Mouse (Mus musculus) frontal cortex, adult (tissue): Measurements from ENCODE around the gene Ceacam15.
"Not testable (repeated sequence)": the region's sequence is repeated elsewhere in the genome, so short reads cannot be mapped to it uniquely, and the experiment has no call there.

Experiments used
- ATAC-seq: cut with Nextera tagmentation; 2 replicates; pipeline ENCODE4 v1.9.2; 2017; ENCODE audit warnings: mild to moderate bottlenecking, moderate library complexity, mixed read lengths; ENCODE audit not compliant: low TSS enrichment

Gene Ceacam15

DNA sequence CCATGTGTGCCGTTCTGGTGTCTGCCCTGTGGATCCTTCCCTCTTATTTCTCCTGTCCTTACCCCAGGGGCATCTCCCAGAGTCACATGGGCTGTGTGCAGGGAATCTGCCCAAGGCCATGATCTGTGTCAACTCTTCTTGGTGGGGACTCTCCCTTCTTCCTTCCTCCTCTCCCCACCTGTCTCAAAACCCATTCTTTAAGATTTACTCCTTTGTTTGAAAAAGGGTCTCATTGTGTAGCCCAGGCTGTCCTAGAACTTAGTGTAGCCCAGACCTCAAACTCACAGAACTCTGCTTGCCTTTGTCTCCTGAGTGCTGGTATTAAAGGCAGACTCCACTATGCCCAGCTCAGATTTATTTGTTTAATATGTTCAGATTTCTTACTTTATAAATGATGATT lies at the start of gene Ceacam15:
Gene Ceacam15 (minus strand): TSS at position 101 of the 400 bp plus-strand sequence.
- ATAC-seq: no peak

DNA sequence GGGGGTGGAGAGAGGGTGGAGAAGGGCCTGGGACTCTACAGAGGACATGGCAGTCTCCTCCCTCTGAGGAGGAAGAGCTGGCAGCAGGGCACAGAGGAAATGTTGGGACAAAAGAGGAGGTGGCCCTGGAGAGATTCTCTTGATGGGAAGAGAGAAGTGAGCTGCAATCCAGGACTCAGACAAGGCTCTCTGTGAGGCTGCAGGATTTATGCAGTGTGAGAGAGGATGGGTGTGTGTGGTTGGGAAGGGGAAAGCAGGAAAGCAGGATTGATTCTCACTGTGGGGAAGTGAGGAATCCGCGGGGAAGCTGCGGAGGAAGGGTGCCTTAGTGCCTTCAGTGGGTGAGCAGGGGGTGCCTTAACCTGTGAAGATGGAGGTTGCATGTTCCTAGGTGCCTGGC lies 47.0 kb upstream of the Ceacam15 start:
- peak; percentile 95 for ATAC-seq

DNA sequence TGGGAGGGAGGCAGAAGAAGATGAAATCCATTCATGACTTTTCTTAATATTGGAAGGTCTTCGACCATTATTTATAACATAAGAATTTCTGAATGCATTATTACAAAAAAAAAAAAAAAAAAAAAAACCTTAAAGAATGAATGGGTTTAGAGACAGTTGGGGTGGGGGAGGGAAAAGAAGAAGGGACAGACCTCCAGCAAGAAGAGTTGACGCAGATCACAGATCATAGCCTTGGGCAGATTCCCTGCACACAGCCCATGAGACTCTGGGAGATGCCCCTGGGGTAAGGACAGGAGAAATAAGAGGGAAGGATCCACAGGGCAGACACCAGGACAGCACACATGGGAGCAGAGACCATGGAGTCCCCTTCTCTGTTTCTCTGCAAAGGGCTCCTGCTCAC lies 46.1 kb upstream of the Ceacam15 start, which contains the start of gene Ceacam9:
Gene Ceacam9 (plus strand): TSS at position 301 of the 400 bp plus-strand sequence.
- ATAC-seq: no peak

DNA sequence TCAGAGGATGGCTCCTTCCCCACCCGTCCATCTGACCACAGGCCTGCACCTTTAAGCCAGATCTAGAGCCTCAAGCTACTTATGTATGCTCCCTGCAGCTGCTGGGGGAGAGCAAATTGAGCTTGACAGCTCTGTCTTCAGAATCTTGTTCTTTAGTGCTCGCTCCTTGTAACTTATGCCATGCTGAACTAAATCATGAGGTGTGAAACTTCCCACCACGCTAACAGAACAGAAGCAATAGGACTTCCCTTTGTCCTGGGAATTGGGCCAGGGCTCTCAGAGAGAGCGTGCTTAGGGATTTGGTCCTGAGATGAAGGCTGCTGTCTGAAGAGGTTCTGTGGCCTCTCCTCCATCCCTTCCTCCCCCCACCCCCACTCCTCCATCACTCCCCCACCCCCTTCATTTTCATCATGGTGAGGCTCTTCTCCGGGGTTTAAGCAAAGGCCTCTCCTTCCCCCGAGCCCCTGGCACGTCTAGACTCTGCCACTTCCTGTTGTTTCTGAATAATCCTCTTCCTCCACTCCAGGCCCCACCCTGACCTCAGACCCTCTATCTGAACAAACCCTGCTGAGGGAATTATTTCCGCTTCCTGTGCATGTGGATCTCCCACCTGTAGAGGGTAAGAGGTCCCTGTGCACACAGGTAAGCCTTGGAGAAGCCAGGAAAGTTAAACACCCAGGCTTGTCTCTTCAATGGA lies 41.1 kb upstream of the Ceacam15 start:
- not testable (repeated sequence) for ATAC-seq

DNA sequence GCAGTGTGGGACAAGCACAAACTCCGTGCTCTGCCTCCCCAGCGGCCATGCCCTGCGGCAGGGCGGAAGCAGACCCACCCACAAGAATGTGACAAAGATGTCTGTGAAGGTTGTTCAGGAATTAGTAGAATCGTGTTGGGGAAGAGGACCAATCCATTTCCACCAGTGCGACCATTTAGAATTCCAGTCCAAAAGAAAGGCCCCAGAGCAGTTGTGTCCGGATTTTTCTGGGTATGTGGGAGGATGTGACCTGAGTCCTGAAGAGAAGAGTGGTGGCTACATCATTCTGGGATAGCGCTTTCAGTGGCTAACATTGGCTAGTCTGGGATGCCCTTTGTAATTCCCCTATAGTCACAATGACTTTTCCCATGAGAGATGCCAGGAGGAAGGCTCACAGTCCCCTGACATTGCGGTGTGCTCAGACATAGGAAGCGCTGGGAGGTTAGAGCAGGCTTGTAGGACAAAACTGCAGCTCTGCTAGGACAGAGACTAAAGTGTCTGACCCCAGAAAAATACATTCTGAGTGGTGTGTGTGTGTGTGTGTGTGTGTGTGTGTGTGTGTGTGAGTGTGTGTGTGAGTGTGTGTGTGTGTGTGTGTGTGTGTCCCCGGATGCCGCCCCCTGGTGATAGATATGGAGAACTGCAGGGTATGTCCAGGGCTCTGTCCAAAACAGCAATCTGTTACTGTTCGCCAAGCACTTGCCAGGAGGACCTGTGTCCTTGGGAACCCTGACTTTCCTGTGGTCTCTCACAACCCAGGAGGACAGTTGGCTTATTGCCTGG lies 37.3 kb upstream of the Ceacam15 start:
- ATAC-seq: no peak

DNA sequence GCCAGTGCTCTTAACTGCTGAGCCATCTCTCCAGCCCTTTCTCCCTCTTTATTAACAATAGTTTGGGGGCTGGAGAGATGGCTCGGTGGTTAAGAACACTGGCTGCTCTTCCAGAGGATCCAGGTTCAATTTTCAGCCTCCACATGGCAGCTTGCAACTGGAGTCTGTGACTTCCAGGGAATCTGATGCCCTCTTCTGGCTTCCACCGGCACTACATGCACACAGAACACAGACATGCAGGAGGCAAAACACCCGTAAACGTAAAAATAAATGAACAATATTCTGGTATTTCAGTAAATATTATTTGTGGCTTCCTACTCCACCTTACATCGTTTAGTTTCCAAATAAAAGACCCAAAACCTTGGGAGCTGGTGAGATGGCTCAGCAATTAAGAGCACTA lies 35.1 kb upstream of the Ceacam15 start:
- no peak for ATAC-seq

DNA sequence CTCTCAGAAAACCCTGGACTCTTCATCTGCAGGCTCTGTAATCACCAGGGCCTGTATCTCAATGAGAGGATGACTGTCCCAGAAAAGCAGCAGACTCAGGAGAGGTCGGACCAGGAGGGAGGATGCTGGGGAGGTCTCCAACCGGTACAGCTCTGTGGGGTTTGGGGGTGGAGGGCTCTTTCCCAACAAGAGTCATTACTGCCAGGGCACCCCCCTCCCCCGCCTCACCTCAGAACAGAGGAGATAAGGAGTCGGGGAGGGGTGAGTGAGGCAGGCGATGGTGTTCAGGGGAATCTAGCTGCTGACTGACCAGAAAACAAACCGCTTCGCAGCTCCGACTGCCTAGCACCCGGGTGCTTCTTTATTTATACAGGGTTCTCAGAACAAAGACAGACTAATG lies 32.7 kb upstream of the Ceacam15 start:
- no peak for ATAC-seq

DNA sequence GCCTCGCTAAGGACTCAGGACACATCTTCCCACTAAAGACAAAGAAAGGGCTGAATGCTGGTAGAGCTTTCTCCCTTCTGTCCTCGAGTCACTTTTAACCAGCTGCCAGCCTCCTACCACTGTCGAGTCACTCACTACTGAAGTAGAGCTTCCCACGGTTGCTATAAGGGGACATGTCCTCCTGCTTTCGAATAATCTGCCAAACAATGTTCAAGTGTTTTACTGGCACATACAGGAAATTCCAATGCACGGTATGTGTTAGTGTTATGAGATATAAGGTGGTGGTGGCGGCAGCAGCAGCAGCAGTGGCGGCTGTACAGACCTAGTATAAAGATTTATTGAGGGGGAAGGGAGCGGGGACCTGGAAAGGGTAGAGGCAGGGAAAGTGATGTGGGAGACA lies 30.9 kb upstream of the Ceacam15 start:
- ATAC-seq: peak; percentile 99

DNA sequence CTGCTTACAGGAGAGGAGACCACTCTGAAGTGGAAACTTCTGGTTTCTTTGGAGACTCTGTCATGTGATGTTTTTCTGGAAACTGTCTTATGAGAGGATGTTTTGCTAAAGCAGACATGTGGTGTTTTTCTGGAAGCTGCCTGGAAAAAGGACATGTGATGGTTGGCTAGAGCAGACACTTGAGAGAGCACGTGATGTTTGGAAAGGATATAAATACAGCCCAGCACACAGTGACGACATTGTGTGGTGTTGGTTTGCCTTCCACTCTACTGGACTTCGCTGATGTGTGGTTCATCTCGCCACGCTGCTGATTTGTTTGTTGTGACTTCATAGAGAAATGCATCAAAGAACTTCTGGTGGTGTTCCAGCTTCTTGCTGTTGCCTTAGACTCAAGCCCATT lies 25.1 kb upstream of the Ceacam15 start:
- ATAC-seq: no peak

DNA sequence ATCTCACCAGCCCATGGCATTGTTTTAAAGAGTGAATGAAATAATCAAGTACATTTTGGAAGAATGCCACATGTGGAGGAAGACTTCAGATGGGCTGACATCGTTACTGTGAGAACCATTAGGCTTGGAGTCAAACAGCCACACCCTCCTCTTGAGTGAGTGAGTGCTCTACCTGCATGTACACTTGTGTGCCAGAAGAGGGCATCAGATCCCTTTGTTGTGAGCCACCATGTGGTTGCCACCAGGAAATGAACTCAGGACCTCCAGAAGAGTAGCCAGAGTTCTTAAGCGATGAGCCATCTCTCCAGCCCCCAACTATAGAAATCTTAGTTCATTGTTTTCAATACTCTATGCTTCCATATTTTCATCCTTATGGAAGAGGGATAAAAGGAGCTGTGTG lies 23.5 kb upstream of the Ceacam15 start:
- ATAC-seq: no peak; the same call in 1 of the 2 replicates

DNA sequence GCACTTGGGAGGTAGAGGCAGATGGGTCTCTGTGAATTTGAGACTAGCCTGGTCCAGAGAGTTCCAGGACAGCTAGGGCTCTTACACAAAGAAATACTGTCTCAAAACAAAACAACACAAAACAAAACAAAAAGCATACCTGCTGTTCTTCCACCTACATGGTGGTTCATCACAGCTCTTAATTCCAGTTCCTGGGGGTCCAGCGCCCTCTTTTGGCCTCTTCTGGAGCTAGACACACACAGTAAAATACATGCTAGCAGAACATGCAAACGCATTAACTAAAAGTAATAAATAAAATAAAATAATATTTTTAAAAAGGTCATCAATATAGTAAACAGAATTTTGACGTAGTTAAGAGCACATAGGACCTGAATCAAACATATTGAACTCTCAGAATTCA lies 19.5 kb upstream of the Ceacam15 start:
- ATAC-seq: no peak

DNA sequence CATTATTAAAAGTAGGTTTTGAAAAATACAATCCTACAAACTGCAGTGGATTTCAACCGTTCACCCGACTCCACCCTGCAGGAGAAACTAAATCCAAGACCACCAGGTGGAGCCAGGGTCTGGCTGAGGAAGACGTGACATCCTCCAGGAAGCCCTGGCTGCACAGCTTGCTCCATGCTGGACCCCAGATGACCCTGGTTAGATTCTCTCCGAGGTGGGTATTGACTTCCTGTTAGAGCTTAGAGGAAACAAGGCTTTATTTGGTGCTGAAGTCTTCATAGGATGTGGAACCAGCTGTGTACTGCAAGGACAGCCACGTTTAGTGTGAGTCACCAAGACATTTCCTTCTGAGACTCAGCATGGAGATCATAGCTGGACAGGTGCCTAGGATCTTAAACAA lies 13.7 kb upstream of the Ceacam15 start:
- no peak for ATAC-seq

DNA sequence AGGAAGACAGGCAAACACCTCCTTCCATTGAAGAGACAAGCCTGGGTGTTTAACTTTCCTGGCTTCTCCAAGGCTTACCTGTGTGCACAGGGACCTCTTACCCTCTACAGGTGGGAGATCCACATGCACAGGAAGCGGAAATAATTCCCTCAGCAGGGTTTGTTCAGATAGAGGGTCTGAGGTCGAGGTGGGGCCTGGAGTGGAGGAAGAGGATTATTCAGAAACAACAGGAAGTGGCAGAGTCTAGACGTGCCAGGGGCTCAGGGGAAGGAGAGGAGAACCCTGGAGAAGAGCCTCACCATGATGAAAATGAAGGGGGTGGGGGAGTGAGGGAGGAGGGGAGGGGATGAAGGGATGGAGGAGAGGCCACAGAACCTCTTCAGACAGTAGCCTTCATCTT lies 4.7 kb upstream of the Ceacam15 start:
- ATAC-seq: not testable (repeated sequence)

DNA sequence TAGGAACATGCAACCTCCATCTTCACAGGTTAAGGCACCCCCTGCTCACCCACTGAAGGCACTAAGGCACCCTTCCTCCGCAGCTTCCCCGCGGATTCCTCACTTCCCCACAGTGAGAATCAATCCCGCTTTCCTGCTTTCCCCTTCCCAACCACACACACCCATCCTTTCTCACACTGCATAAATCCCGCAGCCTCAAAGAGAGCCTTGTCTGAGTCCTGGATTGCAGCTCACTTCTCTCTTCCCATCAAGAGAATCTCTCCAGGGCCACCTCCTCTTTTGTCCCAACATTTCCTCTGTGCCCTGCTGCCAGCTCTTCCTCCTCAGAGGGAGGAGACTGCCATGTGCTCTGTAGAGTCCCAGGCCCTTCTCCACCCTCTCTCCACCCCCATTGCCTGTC lies 806 bp downstream of the Ceacam15 start:
- ATAC-seq: peak; percentile 91

DNA sequence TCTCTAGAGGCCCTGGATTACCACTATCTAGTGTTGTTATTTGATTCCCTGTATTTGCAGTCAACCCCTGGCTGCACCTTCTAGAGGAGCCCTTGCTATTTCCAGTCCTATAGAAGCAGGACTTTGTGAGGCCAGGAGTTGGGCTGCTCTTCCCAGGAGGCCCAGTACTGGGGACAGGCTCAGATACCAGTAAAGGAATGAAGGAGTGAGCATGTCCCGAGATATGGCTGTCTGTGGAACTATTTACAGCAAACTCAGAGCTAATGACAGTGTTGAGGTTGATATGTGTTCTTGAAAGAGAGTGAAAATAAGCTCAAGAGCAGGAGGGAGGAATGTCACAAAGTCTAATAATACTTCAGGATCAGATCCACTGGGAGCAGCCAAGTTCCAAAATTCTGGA lies 1.7 kb downstream of the Ceacam15 start:
- no peak for ATAC-seq

DNA sequence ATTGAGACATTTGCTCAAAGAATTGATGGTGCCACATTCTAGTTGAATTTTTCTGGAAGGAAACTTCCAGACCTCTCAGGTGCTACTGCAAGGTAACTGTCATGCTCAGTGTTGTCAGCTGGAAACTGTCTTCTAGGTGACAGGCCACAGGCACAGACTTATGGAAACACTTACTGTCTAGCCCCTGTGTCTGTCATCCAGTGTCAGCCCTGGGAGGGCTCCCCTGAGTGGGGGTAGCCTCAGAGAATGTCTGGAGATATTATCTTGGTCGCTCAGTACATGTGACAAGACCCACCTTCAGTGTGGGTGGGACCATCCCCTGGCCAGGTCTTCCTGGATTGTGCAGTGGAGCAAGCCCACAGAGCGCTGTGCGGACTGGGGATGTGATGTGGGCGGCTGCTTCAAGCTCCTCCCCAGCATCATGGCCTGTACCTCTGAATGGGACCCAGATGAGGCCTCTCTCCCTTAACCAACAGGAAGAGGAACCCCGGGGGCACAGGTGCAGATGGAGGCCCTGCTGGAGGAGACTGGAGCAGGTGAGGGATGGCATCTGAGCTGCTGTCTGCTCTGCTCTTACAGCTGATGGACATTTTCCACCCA lies 7.1 kb downstream of the Ceacam15 start:
- not testable (repeated sequence) for ATAC-seq

DNA sequence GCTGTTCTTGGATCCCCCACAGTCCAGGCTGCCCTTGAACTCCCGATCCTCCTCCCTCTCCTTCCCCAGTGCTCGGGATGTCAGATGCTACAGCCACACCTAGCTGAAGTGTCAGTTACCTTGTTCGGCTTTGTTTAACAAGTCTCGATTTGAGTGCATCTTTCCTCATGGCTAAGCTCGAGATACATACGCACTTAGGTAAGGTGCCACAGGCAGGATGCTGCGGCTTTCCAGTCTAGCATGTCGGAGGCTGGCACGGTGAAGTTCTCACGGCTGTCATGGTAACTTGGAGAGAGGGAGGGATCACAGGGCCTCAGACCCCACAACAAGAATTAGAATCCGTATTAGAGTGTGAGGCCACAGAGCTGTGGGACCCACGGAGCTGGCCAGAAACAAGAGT lies 31.2 kb downstream of the Ceacam15 start:
- no peak for ATAC-seq

DNA sequence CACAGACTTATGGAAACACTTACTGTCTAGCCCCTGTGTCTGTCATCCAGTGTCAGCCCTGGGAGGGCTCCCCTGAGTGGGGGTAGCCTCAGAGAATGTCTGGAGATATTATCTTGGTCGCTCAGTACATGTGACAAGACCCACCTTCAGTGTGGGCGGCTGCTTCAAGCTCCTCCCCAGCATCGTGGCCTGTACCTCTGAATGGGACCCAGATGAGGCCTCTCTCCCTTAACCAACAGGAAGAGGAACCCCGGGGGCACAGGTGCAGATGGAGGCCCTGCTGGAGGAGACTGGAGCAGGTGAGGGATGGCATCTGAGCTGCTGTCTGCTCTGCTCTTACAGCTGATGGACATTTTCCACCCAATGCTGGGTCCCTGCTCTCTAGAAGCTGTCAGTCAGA lies 32.4 kb downstream of the Ceacam15 start:
- not testable (repeated sequence) for ATAC-seq

DNA sequence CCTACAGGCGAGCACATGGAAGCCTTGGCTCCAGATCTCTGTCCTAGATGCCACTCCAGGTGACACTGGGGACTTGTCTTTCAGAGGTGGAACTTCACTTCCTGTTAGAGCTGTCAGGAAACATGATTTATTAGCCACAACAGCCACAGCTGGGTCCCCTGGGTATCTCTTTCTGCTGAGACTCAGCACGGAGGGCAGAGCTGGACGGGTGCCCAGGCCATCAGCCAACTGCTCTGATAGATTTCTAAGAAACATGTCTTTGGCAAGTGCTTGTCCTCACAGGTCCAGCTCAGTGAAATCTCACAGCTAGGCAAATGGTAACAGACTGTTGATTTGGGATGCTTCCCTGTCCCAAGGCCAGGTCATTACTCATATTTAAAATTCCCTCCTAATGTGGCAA lies 36.5 kb downstream of the Ceacam15 start:
- ATAC-seq: no peak

DNA sequence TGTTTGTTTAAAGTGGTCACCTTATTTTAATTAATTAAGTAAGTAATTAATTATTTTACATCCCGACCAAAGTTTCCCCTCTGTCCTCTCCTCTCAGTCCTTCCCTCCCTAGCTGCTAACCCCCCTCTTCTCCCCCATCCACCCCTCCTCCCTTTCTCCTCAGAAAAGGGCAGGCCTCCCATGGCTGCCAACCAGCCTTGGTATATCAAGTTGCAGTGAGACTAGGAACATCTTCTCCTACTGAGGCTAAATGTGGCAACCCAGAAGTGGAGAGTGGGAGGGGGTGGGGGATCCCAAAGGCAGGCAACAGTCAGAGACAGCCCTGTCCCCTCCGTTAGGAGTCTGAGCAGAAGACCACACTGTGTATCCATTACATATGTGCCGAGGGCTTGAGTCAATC lies 40.4 kb downstream of the Ceacam15 start:
- no peak for ATAC-seq

DNA sequence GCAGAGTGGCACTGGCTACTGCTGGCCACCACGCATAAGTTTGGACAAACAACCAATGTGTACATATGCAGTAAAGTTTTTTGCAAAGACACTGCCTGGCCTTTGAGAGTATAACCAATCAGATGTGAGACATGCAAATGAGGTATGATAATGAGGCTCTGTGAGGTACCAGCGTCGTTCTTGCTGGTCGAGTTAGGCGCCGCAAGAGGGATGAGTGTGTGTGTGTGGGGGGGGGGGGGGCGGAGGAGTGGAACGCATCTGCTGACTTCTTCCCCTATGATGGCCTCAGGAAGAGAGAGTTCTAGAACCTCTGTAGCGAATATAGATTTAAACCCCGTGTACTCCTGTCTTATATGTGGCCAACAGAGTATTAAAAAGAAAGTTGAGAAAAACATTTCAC lies 41.6 kb downstream of the Ceacam15 start:
- ATAC-seq: not testable (repeated sequence)

DNA sequence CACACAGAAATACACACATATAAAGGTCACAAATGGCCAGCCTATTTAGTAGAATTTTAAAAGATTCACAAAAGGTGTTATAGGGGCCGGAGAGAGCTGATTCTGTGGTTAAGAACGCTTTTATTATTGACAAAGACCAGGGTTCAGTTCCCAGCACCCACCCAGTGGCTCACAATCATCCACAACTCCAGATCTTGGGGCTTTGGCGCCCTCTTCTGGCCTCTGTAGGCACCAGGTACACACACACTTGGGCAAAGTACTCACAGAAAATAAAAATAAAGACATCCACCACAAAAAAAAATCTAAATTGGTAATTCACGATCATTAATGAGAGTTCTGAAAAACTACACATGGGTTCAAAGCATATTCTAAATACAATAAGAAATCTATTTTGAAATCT lies 43.6 kb downstream of the Ceacam15 start:
- ATAC-seq: no peak

DNA sequence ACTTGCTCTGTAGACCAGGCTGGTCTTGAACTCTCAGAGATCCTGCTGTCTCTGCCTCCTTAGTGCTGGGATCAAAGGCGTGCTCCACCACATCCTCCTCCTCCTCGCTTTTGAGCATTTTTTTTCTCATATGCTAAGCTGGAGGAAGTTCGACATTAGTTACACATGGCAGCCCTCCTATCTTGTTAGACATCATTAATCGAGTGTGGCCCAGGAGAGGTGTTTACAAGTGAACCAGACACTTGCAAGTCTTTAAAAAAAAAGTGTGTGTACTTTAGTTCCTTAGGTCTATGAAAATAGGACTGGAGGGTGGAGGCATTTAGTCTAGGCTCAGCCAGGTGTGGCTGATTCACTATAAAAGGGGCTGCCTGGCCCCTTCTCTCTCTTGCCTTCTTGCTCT lies 44.5 kb downstream of the Ceacam15 start:
- no peak for ATAC-seq
